Mouse (Mus musculus): ENCODE measurements at regions not wholly inside any gene's neighbourhood (a gene's known extent, or its start where the extent isn't known, plus 50 kb on each side); places are given as distances from the start of the nearest gene placed in this dataset.

DNA sequence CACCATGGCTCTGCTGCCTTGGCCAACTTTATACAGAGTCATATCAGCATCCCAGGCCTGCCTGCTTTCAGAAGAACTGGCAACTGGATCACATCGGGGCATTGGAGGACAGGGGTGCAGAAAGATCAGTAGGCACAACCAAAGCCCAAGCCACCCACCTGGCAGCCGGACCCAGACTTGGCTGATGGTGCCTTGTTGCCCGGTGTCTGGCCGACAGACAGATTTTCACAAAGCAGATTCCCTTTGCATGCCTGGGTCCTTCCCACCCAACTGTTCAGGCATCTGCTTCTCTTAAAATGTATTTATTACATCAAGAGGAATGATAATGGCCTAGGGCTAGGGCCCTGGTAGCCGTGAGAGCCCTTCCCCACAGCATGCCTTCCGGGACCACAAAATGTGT is 96.2 kb downstream of the Gm26897 start:
- TF ChIP-seq CTCF (IDR thresholded peaks at IDR 0.05; ENCODE audit: low read depth, low read length) (no peak), POLR2A (IDR thresholded peaks at IDR 0.05; ENCODE audit: borderline replicate concordance, low read depth, low read length) (no peak)

All from bone marrow macrophage, adult 2 months (primary cell).